Mouse (Mus musculus) bone marrow, adult 2 months (tissue): ENCODE measurements around the gene Myo1b.

Source experiments
- CTCF ChIP-seq: fragments of 200-500 bp; IDR thresholded peaks from 2 replicates; pipeline ENCODE4 v1.5.1; 2011; ENCODE audit warnings: low read length, control low read depth; ENCODE audit not compliant: control insufficient read depth, insufficient read depth
- POLR2A ChIP-seq: fragments of 200-500 bp; IDR thresholded peaks from 2 replicates; pipeline ENCODE4 v1.6.1; 2011; ENCODE audit warnings: low read depth, mild to moderate bottlenecking, control low read depth, low read length, borderline replicate concordance; ENCODE audit not compliant: control insufficient read depth

DNA sequence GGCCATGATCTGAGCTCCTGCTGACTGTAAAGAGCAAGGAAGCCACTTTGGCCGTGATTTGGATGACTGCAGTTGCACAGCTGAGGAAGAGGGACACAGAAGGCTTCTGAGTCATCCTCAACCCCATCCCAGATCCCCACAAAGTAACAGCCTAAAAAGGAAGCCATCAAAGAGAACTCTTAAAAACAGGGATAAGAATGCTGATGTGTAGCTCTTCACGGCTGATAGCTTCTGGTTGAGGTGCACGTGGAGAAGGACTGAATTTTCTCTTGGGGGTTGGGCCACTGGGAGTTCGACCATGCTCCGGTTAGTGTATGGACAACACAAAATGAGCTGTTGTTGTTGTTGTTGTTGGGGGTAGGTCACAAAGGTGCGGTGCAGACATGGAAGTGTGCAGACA, 181.2 kb downstream of the Myo1b start:
- TF ChIP-seq CTCF: no peak
- TF ChIP-seq POLR2A: no peak
